Mouse (Mus musculus) lung, postnatal 14 days (tissue): Measurements from ENCODE around the gene Vps13c.

Experiments
- DNase-seq: peaks from one replicate; pipeline ENCODE4 v3.0.0; 2021

Vps13c gene

GRCm38 (mm10) chr9:67831359-67832045 lies 8.7 kb upstream of the Vps13c start:
- no peak for DNase-seq

- no peak for DNase-seq
These were observed 8.1 kb upstream of the Vps13c start, which contains the start of gene C2cd4a for GRCm38 (mm10) chr9:67832046-67832605. C2cd4a (minus strand) TSS chr9:67832330.

GRCm38 (mm10) chr9:67834535-67834934 lies 5.7 kb upstream of the Vps13c start:
- no peak for DNase-seq

- no peak for DNase-seq
These were observed 2.9 kb upstream of the Vps13c start for GRCm38 (mm10) chr9:67837311-67837710.

GRCm38 (mm10) chr9:67842797-67843196 lies 2.6 kb downstream of the Vps13c start:
- DNase-seq = peak; percentile 29

- no peak for DNase-seq
These were observed 4.8 kb downstream of the Vps13c start for GRCm38 (mm10) chr9:67845012-67845411.

GRCm38 (mm10) chr9:67845648-67846047 lies 5.5 kb downstream of the Vps13c start:
- no peak for DNase-seq

- DNase-seq = no peak
These were observed 5.9 kb downstream of the Vps13c start for GRCm38 (mm10) chr9:67846089-67846488.

- no peak for DNase-seq
These were observed 7.4 kb downstream of the Vps13c start for GRCm38 (mm10) chr9:67847606-67848005.

- DNase-seq = no peak
These were observed 9.2 kb downstream of the Vps13c start for GRCm38 (mm10) chr9:67849397-67849796.

GRCm38 (mm10) chr9:67849846-67850245 lies 9.7 kb downstream of the Vps13c start:
- no peak for DNase-seq

- peak; percentile 40 for DNase-seq
These were observed 11.0 kb downstream of the Vps13c start for GRCm38 (mm10) chr9:67851150-67851549.

GRCm38 (mm10) chr9:67860273-67860672 lies 20.1 kb downstream of the Vps13c start:
- DNase-seq = no peak

- no peak for DNase-seq
These were observed 23.1 kb downstream of the Vps13c start for GRCm38 (mm10) chr9:67863332-67863731.

GRCm38 (mm10) chr9:67864011-67864410 lies 23.8 kb downstream of the Vps13c start:
- DNase-seq = no peak

GRCm38 (mm10) chr9:67865411-67865810 lies 25.2 kb downstream of the Vps13c start:
- DNase-seq = no peak

- DNase-seq = no peak
These were observed 27.2 kb downstream of the Vps13c start for GRCm38 (mm10) chr9:67867411-67867810.

GRCm38 (mm10) chr9:67869691-67870450 lies 29.7 kb downstream of the Vps13c start:
- DNase-seq = no peak

GRCm38 (mm10) chr9:67874522-67875222 lies 34.5 kb downstream of the Vps13c start:
- DNase-seq = no peak

- peak; percentile 61 for DNase-seq
These were observed 35.1 kb downstream of the Vps13c start for GRCm38 (mm10) chr9:67875337-67875736.

GRCm38 (mm10) chr9:67877081-67877718 lies 37.0 kb downstream of the Vps13c start:
- DNase-seq = no peak

- DNase-seq = no peak
These were observed 38.1 kb downstream of the Vps13c start for GRCm38 (mm10) chr9:67878197-67878769.
